Mouse (Mus musculus): ENCODE data around the gene Wdr26. TPM values are rescaled to one million over a fixed set of nuclear protein-coding genes. Genes with fewer than 3 reads are reported as not detected.

Wdr26 gene
- polyA plus RNA-seq, 1 experiment: 38.4 TPM

- Histone ChIP-seq H3K79me2 (ENCODE audit: control insufficient read depth, insufficient read depth) (peaks cover 43% of the 10 kb centered on the region), H3ac (ENCODE audit: control insufficient read depth, insufficient read length, low read depth) (no peak overlapping the region), H3K27me3 (ENCODE audit: control insufficient read depth, insufficient read depth, insufficient read length) (no peaks in the 10 kb centered on the region), H3K4me3 (ENCODE audit: insufficient read depth, poor library complexity, severe bottlenecking) (no peak overlapping the region), H3K79me3 (ENCODE audit: low read depth) (peaks cover 15% of the 10 kb centered on the region), H3K36me3 (ENCODE audit: control insufficient read depth, insufficient read depth) (peaks cover 93% of the 10 kb centered on the region)
- TF ChIP-seq CEBPB (IDR thresholded peaks at IDR 0.05; ENCODE audit: low read depth) (no peak), MYOD1 (IDR thresholded peaks at IDR 0.05; ENCODE audit: control insufficient read depth, insufficient read length, low read depth) (no peak), FOSL1 (IDR thresholded peaks at IDR 0.05; ENCODE audit: insufficient read depth, low read length, poor library complexity, severe bottlenecking) (no peak), MAX (IDR thresholded peaks at IDR 0.05) (no peak), MYOG (IDR thresholded peaks at IDR 0.05; ENCODE audit: control insufficient read depth, extremely low read depth, insufficient read length) (no peak), USF1 (IDR thresholded peaks at IDR 0.05; ENCODE audit: low read depth) (no peak), CTCF (IDR thresholded peaks at IDR 0.05; ENCODE audit: control insufficient read depth, insufficient read depth, insufficient read length) (no peak)
These were observed 12.4 kb downstream of the Wdr26 start for GRCm38 (mm10) chr1:181199446-181199845.

GRCm38 (mm10) chr1:181188925-181189324 lies 22.9 kb downstream of the Wdr26 start:
- Histone ChIP-seq H3K27me3 (ENCODE audit: control insufficient read depth, insufficient read depth, insufficient read length) (no peaks in the 10 kb centered on the region), H3K79me2 (ENCODE audit: control insufficient read depth, insufficient read depth) (peaks cover 29% of the 10 kb centered on the region), H3K36me3 (ENCODE audit: control insufficient read depth, insufficient read depth) (peaks cover 88% of the 10 kb centered on the region), H3K4me3 (ENCODE audit: insufficient read depth, poor library complexity, severe bottlenecking) (no peak overlapping the region), H3ac (ENCODE audit: control insufficient read depth, insufficient read length, low read depth) (no peak overlapping the region), H3K79me3 (ENCODE audit: low read depth) (peaks cover 8% of the 10 kb centered on the region)
- TF ChIP-seq USF1 (IDR thresholded peaks at IDR 0.05; ENCODE audit: low read depth): no peak

- H3K27me3 ChIP-seq (ENCODE audit: control insufficient read depth, insufficient read depth, insufficient read length): no peaks in the 10 kb centered on the region
- H3K4me3 ChIP-seq (ENCODE audit: insufficient read depth, poor library complexity, severe bottlenecking): no peak overlapping the region
- peaks cover 50% of the 10 kb centered on the region for H3K36me3 ChIP-seq (ENCODE audit: control insufficient read depth, insufficient read depth)
- TF ChIP-seq MAX (IDR thresholded peaks at IDR 0.05): no peak
- no peak for TF ChIP-seq MYOG (IDR thresholded peaks at IDR 0.05; ENCODE audit: control insufficient read depth, extremely low read depth, insufficient read length)
- TF ChIP-seq CEBPB (IDR thresholded peaks at IDR 0.05; ENCODE audit: low read depth): no peak
- TF ChIP-seq USF1 (IDR thresholded peaks at IDR 0.05; ENCODE audit: low read depth): no peak
- TF ChIP-seq FOSL1 (IDR thresholded peaks at IDR 0.05; ENCODE audit: insufficient read depth, low read length, poor library complexity, severe bottlenecking): no peak
- no peak for TF ChIP-seq CTCF (IDR thresholded peaks at IDR 0.05; ENCODE audit: control insufficient read depth, insufficient read depth, insufficient read length)
- no peak for TF ChIP-seq MYOD1 (IDR thresholded peaks at IDR 0.05; ENCODE audit: control insufficient read depth, insufficient read length, low read depth)
- no peaks in the 10 kb centered on the region for H3K79me3 ChIP-seq (ENCODE audit: low read depth)
- no peaks in the 10 kb centered on the region for H3K79me2 ChIP-seq (ENCODE audit: control insufficient read depth, insufficient read depth)
- no peak overlapping the region for H3ac ChIP-seq (ENCODE audit: control insufficient read depth, insufficient read length, low read depth)
These were observed 41.6 kb downstream of the Wdr26 start for GRCm38 (mm10) chr1:181170210-181170609.

DNA sequence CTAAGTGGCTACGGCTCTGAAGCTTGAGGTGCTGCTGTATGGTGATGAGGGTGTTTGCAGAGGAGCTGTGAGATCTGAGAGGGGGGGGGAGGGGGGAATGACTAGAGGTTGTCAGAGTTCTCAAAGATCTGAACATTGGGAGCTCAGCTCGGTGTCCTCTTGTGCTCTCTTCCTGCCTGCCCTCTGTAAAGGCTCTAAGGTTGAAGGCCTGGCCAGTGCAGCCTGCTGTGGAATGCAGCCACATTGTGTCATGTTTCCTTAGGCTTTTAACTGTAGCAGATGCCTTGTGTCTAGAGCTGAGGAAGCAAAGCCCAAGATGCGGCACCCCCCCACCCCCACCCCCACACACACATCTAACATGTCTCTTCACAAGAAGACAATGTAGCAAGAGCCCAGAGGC lies 43.4 kb downstream of the Wdr26 start:
- Histone ChIP-seq H3K36me3 (ENCODE audit: control insufficient read depth, insufficient read depth) (peaks cover 52% of the 10 kb centered on the region), H3ac (ENCODE audit: control insufficient read depth, insufficient read length, low read depth) (no peak overlapping the region), H3K79me2 (ENCODE audit: control insufficient read depth, insufficient read depth) (peaks cover 10% of the 10 kb centered on the region), H3K4me3 (ENCODE audit: insufficient read depth, poor library complexity, severe bottlenecking) (no peak overlapping the region), H3K79me3 (ENCODE audit: low read depth) (peaks cover 2% of the 10 kb centered on the region), H3K27me3 (ENCODE audit: control insufficient read depth, insufficient read depth, insufficient read length) (no peaks in the 10 kb centered on the region)
- TF ChIP-seq CTCF (IDR thresholded peaks at IDR 0.05; ENCODE audit: control insufficient read depth, insufficient read depth, insufficient read length) (no peak), FOSL1 (IDR thresholded peaks at IDR 0.05; ENCODE audit: insufficient read depth, low read length, poor library complexity, severe bottlenecking) (no peak), USF1 (IDR thresholded peaks at IDR 0.05; ENCODE audit: low read depth) (no peak), CEBPB (IDR thresholded peaks at IDR 0.05; ENCODE audit: low read depth) (no peak), MAX (IDR thresholded peaks at IDR 0.05) (no peak), MYOG (IDR thresholded peaks at IDR 0.05; ENCODE audit: control insufficient read depth, extremely low read depth, insufficient read length) (no peak), MYOD1 (IDR thresholded peaks at IDR 0.05; ENCODE audit: control insufficient read depth, insufficient read length, low read depth) (no peak)

- H3ac ChIP-seq (ENCODE audit: control insufficient read depth, insufficient read length, low read depth): no peak overlapping the region
- peaks cover 2% of the 10 kb centered on the region for H3K79me3 ChIP-seq (ENCODE audit: low read depth)
- H3K79me2 ChIP-seq (ENCODE audit: control insufficient read depth, insufficient read depth): peaks cover 14% of the 10 kb centered on the region
- no peak overlapping the region for H3K4me3 ChIP-seq (ENCODE audit: insufficient read depth, poor library complexity, severe bottlenecking)
- TF ChIP-seq MYOG (IDR thresholded peaks at IDR 0.05; ENCODE audit: control insufficient read depth, extremely low read depth, insufficient read length) (no peak), CTCF (IDR thresholded peaks at IDR 0.05; ENCODE audit: control insufficient read depth, insufficient read depth, insufficient read length) (no peak), MYOD1 (IDR thresholded peaks at IDR 0.05; ENCODE audit: control insufficient read depth, insufficient read length, low read depth) (no peak), MAX (IDR thresholded peaks at IDR 0.05) (no peak), USF1 (IDR thresholded peaks at IDR 0.05; ENCODE audit: low read depth) (no peak), CEBPB (IDR thresholded peaks at IDR 0.05; ENCODE audit: low read depth) (no peak), FOSL1 (IDR thresholded peaks at IDR 0.05; ENCODE audit: insufficient read depth, low read length, poor library complexity, severe bottlenecking) (no peak)
- no peaks in the 10 kb centered on the region for H3K27me3 ChIP-seq (ENCODE audit: control insufficient read depth, insufficient read depth, insufficient read length)
- peaks cover 57% of the 10 kb centered on the region for H3K36me3 ChIP-seq (ENCODE audit: control insufficient read depth, insufficient read depth)
These were observed 44.0 kb downstream of the Wdr26 start for GRCm38 (mm10) chr1:181167816-181168215.

DNA sequence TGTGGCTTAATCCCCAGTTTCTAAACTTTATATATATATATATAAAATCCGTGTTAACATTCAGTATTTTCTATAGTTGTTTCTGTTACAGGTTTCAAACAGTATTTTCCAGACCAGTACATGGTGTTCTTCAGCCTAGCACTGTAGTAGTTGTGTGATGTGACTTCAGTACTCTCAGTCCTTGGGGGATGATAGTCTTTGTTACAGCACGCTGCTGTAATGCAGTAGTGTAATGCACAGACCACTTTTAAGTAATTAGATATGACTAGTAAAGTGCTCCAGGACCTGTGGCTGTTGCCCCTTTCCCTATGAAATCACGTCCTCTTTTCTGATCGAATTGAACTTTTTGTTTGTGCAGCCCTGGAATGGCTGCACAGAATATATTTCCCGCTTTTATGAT lies 60.3 kb downstream of the Wdr26 start:
- Histone ChIP-seq H3K4me3 (ENCODE audit: insufficient read depth, poor library complexity, severe bottlenecking) (peak overlapping the region; percentile 63), H3K36me3 (ENCODE audit: control insufficient read depth, insufficient read depth) (peaks cover 33% of the 10 kb centered on the region), H3K79me3 (ENCODE audit: low read depth) (peaks cover 48% of the 10 kb centered on the region)

More for the DNA sequence above, 60.3 kb downstream of the Wdr26 start:
- Histone ChIP-seq H3ac (ENCODE audit: control insufficient read depth, insufficient read length, low read depth) (peak overlapping the region; percentile 99), H3K27me3 (ENCODE audit: control insufficient read depth, insufficient read depth, insufficient read length) (no peaks in the 10 kb centered on the region), H3K79me2 (ENCODE audit: control insufficient read depth, insufficient read depth) (peaks cover 57% of the 10 kb centered on the region)
- TF ChIP-seq MYOD1 (IDR thresholded peaks at IDR 0.05; ENCODE audit: control insufficient read depth, insufficient read length, low read depth) (no peak), CTCF (IDR thresholded peaks at IDR 0.05; ENCODE audit: control insufficient read depth, insufficient read depth, insufficient read length) (no peak), FOSL1 (IDR thresholded peaks at IDR 0.05; ENCODE audit: insufficient read depth, low read length, poor library complexity, severe bottlenecking) (no peak), CEBPB (IDR thresholded peaks at IDR 0.05; ENCODE audit: low read depth) (no peak), MYOG (IDR thresholded peaks at IDR 0.05; ENCODE audit: control insufficient read depth, extremely low read depth, insufficient read length) (no peak), USF1 (IDR thresholded peaks at IDR 0.05; ENCODE audit: low read depth) (no peak), MAX (IDR thresholded peaks at IDR 0.05) (no peak)

Data from C2C12 (cell line).